Mouse (Mus musculus) T-helper 17 cell (primary cell): ENCODE measurements around the gene Olfr1094.

ENCODE experiments used
- in situ Hi-C, 2 experiments: fragments of 300-600 bp; cut with MboI, MseI; formaldehyde crosslinking; loops; 1 replicate in 1 of 2; 2 replicates in 1 of 2; pipeline ENCODE4 v1.15.1; 2025; ENCODE audit warnings: high pct_unique_total_duplicates in 2 of 2

Gene Olfr1094

GRCm38 (mm10) chr2:86824363-86824762, at the start of gene Olfr1094:
Gene Olfr1094, plus strand, starts transcription at chr2:86824663.
- in situ Hi-C loops = no loop called here

- in situ Hi-C loops = no loop called here
Measured at GRCm38 (mm10) chr2:86782179-86782578, 42.3 kb upstream of the Olfr1094 start, which contains the start of gene Olfr1093. Gene Olfr1093, plus strand, starts transcription at chr2:86782479.

- in situ Hi-C loops = no loop called here
Measured at GRCm38 (mm10) chr2:86809918-86810317, 14.5 kb upstream of the Olfr1094 start, which contains the start of gene Olfr141. Gene Olfr141, minus strand, starts transcription at chr2:86810018.

GRCm38 (mm10) chr2:86851596-86851995, 27.1 kb downstream of the Olfr1094 start, which contains the start of gene Olfr1095:
Gene Olfr1095, minus strand, starts transcription at chr2:86851696.
- in situ Hi-C loops = no loop called here

- in situ Hi-C loops = no loop called here
Measured at GRCm38 (mm10) chr2:86874702-86875101, 50.2 kb downstream of the Olfr1094 start, which contains the start of gene Gm13723. Gene Gm13723, minus strand, starts transcription at chr2:86874802.
